Mouse (Mus musculus): ENCODE measurements at regions not wholly inside any gene's neighbourhood (a gene's known extent, or its start where the extent isn't known, plus 50 kb on each side); places are given as distances from the start of the nearest gene placed in this dataset.

DNA sequence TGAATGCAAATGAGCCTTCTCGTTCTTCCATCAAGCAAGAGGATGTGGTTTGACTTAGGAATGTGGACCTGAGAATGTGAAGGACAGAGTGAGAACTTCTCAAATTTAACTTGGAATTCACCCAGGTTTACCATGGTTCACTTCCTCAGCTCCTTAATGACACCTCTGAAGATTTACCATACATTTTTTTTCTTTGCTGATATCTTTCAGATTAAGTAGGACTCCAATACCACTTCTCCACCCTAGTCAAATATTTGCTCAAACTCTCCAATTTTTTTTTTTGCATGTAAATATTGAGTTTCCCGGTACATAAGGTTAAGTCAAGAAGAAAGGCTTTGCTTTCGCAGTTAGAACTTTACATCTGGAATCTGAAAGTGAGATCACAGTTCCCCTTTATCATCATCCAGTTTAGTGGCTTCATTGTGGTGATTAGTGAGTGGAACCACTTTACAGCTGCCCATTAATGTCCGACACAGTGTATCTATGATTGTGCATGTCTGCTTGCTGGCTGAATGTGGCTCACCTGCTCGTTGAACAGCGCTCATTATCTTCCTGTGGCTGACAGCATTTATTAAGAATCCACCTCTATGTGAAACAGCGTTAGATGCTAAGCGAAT is 446.0 kb upstream of the Adam34 start:
- no peak for DNase-seq

DNA sequence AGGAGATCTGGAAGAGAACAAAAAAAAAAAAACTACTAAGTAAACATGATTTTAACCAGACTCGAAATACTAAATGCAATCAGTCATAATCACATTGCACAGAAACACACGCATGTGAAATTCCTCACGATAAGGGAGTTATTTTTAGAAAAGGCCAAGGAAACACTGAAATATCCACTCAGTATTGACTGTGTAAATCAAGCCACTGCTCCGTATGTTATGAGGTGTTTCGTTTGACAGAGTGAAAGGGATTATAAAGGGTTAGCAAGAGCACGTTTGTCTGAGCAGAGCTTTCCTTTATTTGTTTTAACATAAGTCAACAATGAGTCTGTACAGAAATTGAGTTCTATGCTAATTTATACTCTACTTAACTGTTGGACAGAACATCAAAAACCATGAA is 455.3 kb upstream of the Adam34 start:
- DNase-seq: no peak

DNA sequence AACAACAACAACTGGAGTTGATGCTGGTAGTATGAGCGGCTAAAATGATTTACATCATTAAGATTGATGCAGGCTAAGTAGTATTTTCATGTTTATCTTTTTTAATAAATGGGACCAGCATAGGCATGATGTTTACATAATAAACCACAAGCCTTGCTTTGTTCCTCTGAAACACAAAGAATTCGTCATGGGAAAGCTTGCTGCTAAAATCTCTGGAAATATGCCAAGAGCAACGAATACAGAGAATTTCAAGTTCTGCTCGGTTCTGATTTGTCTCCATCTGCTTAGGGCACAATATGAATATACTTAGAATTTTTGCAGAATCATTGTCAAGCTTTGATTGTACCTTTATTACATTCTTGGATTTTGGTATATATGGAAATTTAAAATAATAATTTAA is 467.2 kb upstream of the Adam34 start:
- DNase-seq: no peak

- DNase-seq: no peak
Observed at GRCm38 (mm10) chr8:44202228-44202627, 492.4 kb upstream of the Adam34 start.

DNA sequence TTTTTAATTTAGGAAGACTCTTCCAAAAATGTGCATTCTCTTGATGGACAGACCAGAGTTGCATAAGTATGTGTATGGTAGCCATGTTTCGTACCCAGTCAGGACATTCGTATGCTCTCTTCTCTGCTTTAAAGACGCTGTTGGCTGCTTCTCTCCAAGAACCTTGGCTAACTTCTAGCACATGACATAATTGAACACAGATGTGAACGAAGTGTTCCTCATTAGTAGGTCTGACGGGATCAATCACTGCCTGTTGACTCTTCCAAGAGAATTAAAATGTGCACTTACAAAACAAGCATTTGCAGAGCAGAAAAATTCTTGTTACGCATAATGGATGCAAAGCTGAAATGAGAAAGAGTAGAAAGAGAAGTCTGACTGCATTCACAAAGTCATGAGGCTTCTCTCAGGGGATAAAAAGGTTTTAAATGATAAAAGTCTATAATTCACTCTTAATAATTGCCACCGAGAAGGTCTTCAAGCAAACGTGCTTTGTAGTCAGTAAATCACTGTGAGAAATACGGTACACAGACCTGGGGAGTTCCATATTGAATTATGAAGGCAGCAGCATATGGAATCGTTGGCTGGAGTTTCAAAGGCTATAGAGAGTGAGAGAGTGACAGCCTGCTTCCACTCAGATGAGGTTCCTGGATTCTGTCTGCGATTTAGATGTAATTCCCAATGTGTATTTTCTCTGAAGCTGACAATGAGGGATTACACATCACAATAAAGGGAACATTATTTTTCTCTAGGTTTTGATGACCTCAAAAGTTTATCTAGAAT is 496.7 kb upstream of the Adam34 start:
- DNase-seq: no peak

GRCm38 (mm10) chr8:44222346-44222745 is 512.5 kb upstream of the Adam34 start:
- DNase-seq: no peak

DNA sequence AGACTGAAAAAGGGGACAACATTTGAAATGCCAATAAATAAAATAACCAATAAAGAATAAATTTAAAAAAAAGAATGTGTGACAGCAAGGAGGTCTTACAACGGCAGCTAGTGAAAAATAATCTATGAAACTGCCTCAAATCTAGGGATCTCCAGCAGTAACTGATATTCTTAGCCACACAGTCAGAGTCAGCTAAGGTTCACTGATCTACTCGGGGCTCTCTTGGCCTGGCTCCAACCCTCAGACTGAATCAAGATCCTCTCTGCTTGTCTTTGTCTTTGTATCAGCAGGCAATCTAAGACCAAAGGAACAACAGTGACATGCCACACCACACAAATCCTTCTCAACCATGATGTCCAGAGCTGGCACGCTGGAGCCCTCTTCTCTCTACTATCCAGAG is 542.5 kb upstream of the Adam34 start:
- no peak for DNase-seq

DNA sequence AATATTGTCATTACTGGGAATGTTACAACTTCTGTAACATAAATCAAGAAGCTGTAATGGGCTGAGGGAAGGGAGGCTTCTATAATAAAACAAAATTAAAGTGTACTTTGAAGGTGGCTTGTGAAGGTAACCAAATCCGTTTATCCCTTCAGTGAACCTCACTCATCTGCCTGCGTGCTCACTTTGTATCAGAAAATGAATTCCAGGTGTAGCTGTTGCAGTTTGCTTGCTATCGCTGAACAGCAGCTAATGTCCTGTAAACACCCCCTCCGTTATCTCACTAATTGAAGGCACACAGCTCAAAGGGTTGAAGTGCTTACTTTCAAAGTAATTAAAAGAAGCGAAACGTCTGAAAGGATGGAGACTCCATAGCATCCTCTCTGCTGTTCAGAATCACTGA is 547.2 kb upstream of the Adam34 start:
- DNase-seq: no peak

GRCm38 (mm10) chr8:44261039-44261438 is 551.2 kb upstream of the Adam34 start:
- DNase-seq: no peak

DNA sequence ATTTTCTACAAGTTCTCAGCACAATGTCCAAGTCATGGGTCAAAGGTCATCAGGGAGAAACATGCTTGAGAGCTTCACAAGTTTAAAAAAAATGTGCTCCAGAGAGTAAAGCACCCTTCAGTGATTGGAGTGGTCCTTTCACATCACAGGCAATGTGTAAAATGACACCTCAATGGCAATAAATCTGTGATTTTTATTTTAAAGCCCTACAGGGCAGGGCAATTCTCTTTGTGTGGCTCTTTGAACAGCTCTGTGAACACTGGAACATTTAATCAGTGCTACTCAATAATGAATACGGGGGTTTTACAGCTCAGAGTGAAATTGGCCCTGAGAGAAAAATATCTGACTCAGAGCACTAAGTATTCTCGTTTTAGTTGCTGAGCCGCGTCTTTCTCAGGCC is 563.5 kb upstream of the Adam34 start:
- no peak for DNase-seq

GRCm38 (mm10) chr8:44318216-44318615 is 608.4 kb upstream of the Adam34 start:
- no peak for DNase-seq

- DNase-seq: no peak
Observed at GRCm38 (mm10) chr8:44334323-44334993, 600.8 kb upstream of the Fat1 start.

DNA sequence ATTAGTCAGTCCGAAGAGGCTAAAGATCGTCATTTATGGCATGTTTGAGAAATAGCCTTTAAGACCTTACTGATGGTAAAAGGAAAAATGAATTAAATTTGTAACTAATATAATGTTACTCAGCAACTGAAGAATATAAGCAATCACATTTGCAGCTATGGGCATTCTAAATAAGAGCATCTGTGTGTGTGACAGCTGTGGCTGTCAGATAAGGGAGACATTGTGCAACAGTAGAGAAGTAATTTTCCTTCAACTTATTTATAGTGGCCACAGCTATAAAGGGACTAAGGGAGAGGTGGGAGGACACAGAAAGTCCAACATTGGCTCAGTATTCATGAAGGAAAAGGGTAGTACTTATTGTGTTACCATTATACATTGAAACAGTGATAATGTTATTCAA is 591.8 kb upstream of the Fat1 start:
- DNase-seq: no peak

- no peak for DNase-seq
Observed at GRCm38 (mm10) chr8:44343924-44344323, 591.3 kb upstream of the Fat1 start.

DNA sequence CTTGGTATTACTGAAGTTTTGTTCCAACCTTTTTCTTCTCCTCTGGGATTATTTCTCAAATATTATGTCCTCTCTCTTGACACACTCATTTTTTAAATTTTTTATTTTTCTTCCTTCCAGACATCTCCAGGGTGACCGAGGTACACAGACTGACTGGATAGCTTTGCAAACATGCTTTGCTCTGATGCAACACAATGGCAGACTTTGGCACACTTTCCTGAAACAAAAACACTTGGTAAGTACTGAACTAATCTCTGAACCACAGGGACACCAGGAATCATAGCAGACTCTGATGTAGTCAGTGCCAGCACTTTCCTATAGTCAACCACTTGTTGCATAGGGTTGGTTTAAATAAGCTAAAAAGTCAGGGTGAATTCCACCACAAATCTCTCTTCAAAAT is 587.8 kb upstream of the Fat1 start:
- DNase-seq: peak; percentile 5

DNA sequence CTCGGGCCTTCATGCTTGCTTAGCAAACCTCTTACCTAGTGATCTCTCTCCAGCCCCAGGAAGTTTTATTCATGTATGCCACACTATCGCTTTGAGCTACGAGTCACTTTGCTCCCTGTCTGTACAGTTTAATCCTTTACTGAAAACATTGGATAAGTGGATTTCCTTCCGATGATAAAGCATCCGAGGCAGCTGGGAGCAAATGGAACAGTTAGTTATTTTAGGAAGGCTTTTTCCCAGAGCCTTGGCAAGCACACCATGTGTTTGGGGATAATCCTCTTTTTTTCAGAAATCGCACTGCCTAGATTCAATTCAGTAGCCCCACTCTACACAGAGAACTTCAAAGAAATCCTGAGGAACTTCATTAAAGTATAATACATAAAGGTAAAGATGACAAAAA is 561.3 kb upstream of the Fat1 start:
- DNase-seq: no peak

DNA sequence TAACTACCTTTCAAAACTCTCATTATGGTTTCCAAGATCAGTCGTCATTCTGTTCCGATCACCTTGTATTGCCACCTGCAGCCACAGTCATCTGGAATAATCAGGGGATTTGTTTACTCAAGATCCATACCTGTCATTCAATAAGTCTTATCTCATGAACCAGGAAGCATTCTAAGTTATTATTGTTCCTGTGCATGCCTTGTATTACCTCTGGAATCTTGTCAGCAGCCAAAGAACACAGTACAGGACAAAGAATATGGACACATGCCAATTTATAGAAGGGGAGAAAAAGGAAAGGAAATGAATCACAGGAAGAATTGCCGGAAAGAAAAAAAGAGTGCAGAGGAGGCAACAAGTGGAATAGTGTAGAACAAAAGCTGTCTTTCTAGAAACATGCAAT is 557.5 kb upstream of the Fat1 start:
- no peak for DNase-seq

- no peak for DNase-seq
Observed at GRCm38 (mm10) chr8:44408462-44408861, 526.8 kb upstream of the Fat1 start.

GRCm38 (mm10) chr8:44410261-44410660 is 525.0 kb upstream of the Fat1 start:
- no peak for DNase-seq

DNA sequence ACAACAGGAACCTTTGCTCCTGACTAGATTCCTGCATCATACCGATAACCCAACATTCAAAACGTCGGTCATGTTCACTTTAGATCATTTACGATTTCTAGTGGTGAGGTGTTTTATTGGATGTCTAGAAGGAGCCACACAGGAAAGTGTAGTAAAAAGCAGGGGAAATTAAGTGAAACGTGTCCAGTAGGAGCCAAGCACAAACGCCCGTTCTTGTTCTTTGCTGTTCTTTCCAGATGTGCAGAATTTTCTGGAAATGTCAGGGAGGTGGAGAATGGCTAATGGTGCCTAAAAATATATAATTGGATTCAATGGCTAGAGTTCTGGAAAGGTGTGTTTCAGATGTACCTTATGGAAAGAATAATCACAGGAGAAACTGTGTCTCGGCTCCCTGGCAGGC is 517.2 kb upstream of the Fat1 start:
- no peak for DNase-seq

GRCm38 (mm10) chr8:44455433-44455832 is 479.8 kb upstream of the Fat1 start:
- DNase-seq: no peak

GRCm38 (mm10) chr8:44456336-44456735 is 478.9 kb upstream of the Fat1 start:
- no peak for DNase-seq

- DNase-seq: no peak
Observed at GRCm38 (mm10) chr8:44466409-44467078, 468.7 kb upstream of the Fat1 start.
